Mouse (Mus musculus): ENCODE results near the gene Slc9a1. TPM values are rescaled to one million over a fixed set of nuclear protein-coding genes. Genes with fewer than 3 reads are reported as not detected.

Slc9a1 gene
- polyA plus RNA-seq, 1 experiment from 2014 or later = 6.7 TPM

GRCm38 (mm10) chr4:133379046-133379347, 9.5 kb downstream of the Slc9a1 start:
- Histone ChIP-seq H3K27ac (peak overlapping the region; percentile 44; the same call in 1 of the 2 replicates), H3K9ac (peak overlapping the region; percentile 49), H3K4me1 (replicated peaks) (peaks cover 50% of the 10 kb centered on the region), H3K4me3 (no peak overlapping the region), H3K36me3 (0 out of 2 replicates have a peak, but pooled peaks cover 4% of the 10 kb centered on the region), H3K4me2 (no peak overlapping the region), H3K9me3 (no peaks in the 10 kb centered on the region), H3K27me3 (no peaks in the 10 kb centered on the region)
- no peak for ATAC-seq (ENCODE audit: low FRiP score)
- WGBS = 31% methylated on average over 5 of the region's 5 CpGs

GRCm38 (mm10) chr4:133379861-133380260, 10.4 kb downstream of the Slc9a1 start:
- H3K27ac ChIP-seq = no peak overlapping the region
- no peaks in the 10 kb centered on the region for H3K27me3 ChIP-seq
- 64% methylated on average over 3 of the region's 3 CpGs for WGBS
- no peak overlapping the region for H3K4me2 ChIP-seq
- H3K4me1 ChIP-seq (replicated peaks) = peaks cover 43% of the 10 kb centered on the region
- H3K4me3 ChIP-seq = no peak overlapping the region
- H3K36me3 ChIP-seq = 0 out of 2 replicates have a peak, but pooled peaks cover 5% of the 10 kb centered on the region
- no peak for ATAC-seq (ENCODE audit: low FRiP score)
- no peaks in the 10 kb centered on the region for H3K9me3 ChIP-seq
- no peak overlapping the region for H3K9ac ChIP-seq

- H3K27ac ChIP-seq = no peak overlapping the region
- WGBS = 61% methylated on average over 6 of the region's 6 CpGs
- no peak overlapping the region for H3K4me3 ChIP-seq
- H3K4me1 ChIP-seq (replicated peaks) = peaks cover 38% of the 10 kb centered on the region
- H3K4me2 ChIP-seq = no peak overlapping the region
- no peaks in the 10 kb centered on the region for H3K9me3 ChIP-seq
- no peak for ATAC-seq (ENCODE audit: low FRiP score)
- 0 out of 2 replicates have a peak, but pooled peaks cover 4% of the 10 kb centered on the region for H3K36me3 ChIP-seq
- H3K27me3 ChIP-seq = no peaks in the 10 kb centered on the region
- no peak overlapping the region for H3K9ac ChIP-seq
Observed at GRCm38 (mm10) chr4:133380532-133380931, 11.0 kb downstream of the Slc9a1 start.

- no peak overlapping the region for H3K9ac ChIP-seq
- H3K36me3 ChIP-seq = 0 out of 2 replicates have a peak, but pooled peaks cover 4% of the 10 kb centered on the region
- no peak for ATAC-seq (ENCODE audit: low FRiP score)
- H3K4me3 ChIP-seq = no peak overlapping the region
- no peak overlapping the region for H3K4me2 ChIP-seq
- WGBS = 83% methylated on average over 8 of the region's 8 CpGs
- peaks cover 38% of the 10 kb centered on the region for H3K4me1 ChIP-seq (replicated peaks)
- no peak overlapping the region for H3K27ac ChIP-seq
- no peaks in the 10 kb centered on the region for H3K27me3 ChIP-seq
- no peaks in the 10 kb centered on the region for H3K9me3 ChIP-seq
Observed at GRCm38 (mm10) chr4:133381141-133381540, 11.6 kb downstream of the Slc9a1 start.

- H3K9me3 ChIP-seq = no peaks in the 10 kb centered on the region
- peaks cover 25% of the 10 kb centered on the region for H3K4me1 ChIP-seq (replicated peaks)
- no peak overlapping the region for H3K9ac ChIP-seq
- H3K4me3 ChIP-seq = no peak overlapping the region
- WGBS = 77% methylated on average over 7 of the region's 7 CpGs
- ATAC-seq (ENCODE audit: low FRiP score) = no peak
- no peaks in the 10 kb centered on the region for H3K27me3 ChIP-seq
- H3K4me2 ChIP-seq = no peak overlapping the region
- H3K36me3 ChIP-seq = 0 out of 2 replicates have a peak, but pooled peaks cover 4% of the 10 kb centered on the region
- no peak overlapping the region for H3K27ac ChIP-seq
Observed at GRCm38 (mm10) chr4:133386061-133386797, 16.7 kb downstream of the Slc9a1 start.

GRCm38 (mm10) chr4:133387053-133387452, 17.5 kb downstream of the Slc9a1 start:
- no peak overlapping the region for H3K9ac ChIP-seq
- H3K27me3 ChIP-seq = no peaks in the 10 kb centered on the region
- H3K4me1 ChIP-seq (replicated peaks) = peaks cover 31% of the 10 kb centered on the region
- 0 out of 2 replicates have a peak, but pooled peaks cover 4% of the 10 kb centered on the region for H3K36me3 ChIP-seq
- ATAC-seq (ENCODE audit: low FRiP score) = no peak
- H3K9me3 ChIP-seq = no peaks in the 10 kb centered on the region
- no peak overlapping the region for H3K4me3 ChIP-seq
- H3K4me2 ChIP-seq = no peak overlapping the region
- H3K27ac ChIP-seq = no peak overlapping the region

GRCm38 (mm10) chr4:133388781-133389552, 19.5 kb downstream of the Slc9a1 start:
- H3K9me3 ChIP-seq = no peaks in the 10 kb centered on the region
- H3K27ac ChIP-seq = peak overlapping the region; percentile 30; the same call in 1 of the 2 replicates
- ATAC-seq (ENCODE audit: low FRiP score) = no peak
- no peak overlapping the region for H3K4me2 ChIP-seq
- WGBS = 86% methylated on average over 16 of the region's 16 CpGs
- no peak overlapping the region for H3K9ac ChIP-seq
- H3K36me3 ChIP-seq = 0 out of 2 replicates have a peak, but pooled peaks cover 4% of the 10 kb centered on the region
- no peaks in the 10 kb centered on the region for H3K27me3 ChIP-seq
- peaks cover 31% of the 10 kb centered on the region for H3K4me1 ChIP-seq (replicated peaks)
- no peak overlapping the region for H3K4me3 ChIP-seq

GRCm38 (mm10) chr4:133390042-133390441, 20.5 kb downstream of the Slc9a1 start:
- H3K36me3 ChIP-seq = no peaks in the 10 kb centered on the region
- H3K27ac ChIP-seq = no peak overlapping the region
- H3K9ac ChIP-seq = no peak overlapping the region
- WGBS = 92% methylated on average over 2 of the region's 2 CpGs
- H3K9me3 ChIP-seq = no peaks in the 10 kb centered on the region
- ATAC-seq (ENCODE audit: low FRiP score) = no peak
- no peak overlapping the region for H3K4me2 ChIP-seq
- no peaks in the 10 kb centered on the region for H3K27me3 ChIP-seq
- peaks cover 39% of the 10 kb centered on the region for H3K4me1 ChIP-seq (replicated peaks)
- no peak overlapping the region for H3K4me3 ChIP-seq

- peaks cover 43% of the 10 kb centered on the region for H3K4me1 ChIP-seq (replicated peaks)
- no peak overlapping the region for H3K9ac ChIP-seq
- no peaks in the 10 kb centered on the region for H3K9me3 ChIP-seq
- WGBS = 90% methylated on average over 6 of the region's 6 CpGs
- H3K27ac ChIP-seq = no peak overlapping the region
- H3K36me3 ChIP-seq = no peaks in the 10 kb centered on the region
- no peak overlapping the region for H3K4me2 ChIP-seq
- H3K27me3 ChIP-seq = no peaks in the 10 kb centered on the region
- ATAC-seq (ENCODE audit: low FRiP score) = no peak
- no peak overlapping the region for H3K4me3 ChIP-seq
Observed at GRCm38 (mm10) chr4:133390585-133390984, 21.1 kb downstream of the Slc9a1 start.

- Histone ChIP-seq H3K27ac (no peak overlapping the region), H3K4me2 (no peak overlapping the region), H3K9ac (no peak overlapping the region), H3K4me1 (replicated peaks) (peaks cover 46% of the 10 kb centered on the region), H3K36me3 (no peaks in the 10 kb centered on the region), H3K9me3 (no peaks in the 10 kb centered on the region), H3K4me3 (no peak overlapping the region), H3K27me3 (no peaks in the 10 kb centered on the region)
- WGBS = 86% methylated on average over 18 of the region's 18 CpGs
- no peak for ATAC-seq (ENCODE audit: low FRiP score)
Observed at GRCm38 (mm10) chr4:133391185-133392040, 21.9 kb downstream of the Slc9a1 start.

GRCm38 (mm10) chr4:133394981-133395573, 25.6 kb downstream of the Slc9a1 start:
- Histone ChIP-seq H3K9ac (no peak overlapping the region; the same call in 1 of the 2 replicates), H3K4me1 (replicated peaks) (peaks cover 57% of the 10 kb centered on the region), H3K27me3 (no peaks in the 10 kb centered on the region), H3K27ac (peak overlapping the region; percentile 40; the same call in 1 of the 2 replicates), H3K9me3 (no peaks in the 10 kb centered on the region), H3K4me3 (no peak overlapping the region), H3K4me2 (no peak overlapping the region), H3K36me3 (no peaks in the 10 kb centered on the region)
- ATAC-seq (ENCODE audit: low FRiP score) = no peak
- 87% methylated on average over 4 of the region's 4 CpGs for WGBS
